Mouse (Mus musculus) bone marrow, adult 2 months (tissue): ENCODE results near the gene Tbce.

Experiments used
- CTCF ChIP-seq: fragments of 200-500 bp; IDR thresholded peaks from 2 replicates; pipeline ENCODE4 v1.5.1; 2011; ENCODE audit warnings: low read length, control low read depth; ENCODE audit not compliant: control insufficient read depth, insufficient read depth
- POLR2A ChIP-seq: fragments of 200-500 bp; IDR thresholded peaks from 2 replicates; pipeline ENCODE4 v1.6.1; 2011; ENCODE audit warnings: low read depth, mild to moderate bottlenecking, control low read depth, low read length, borderline replicate concordance; ENCODE audit not compliant: control insufficient read depth

DNA sequence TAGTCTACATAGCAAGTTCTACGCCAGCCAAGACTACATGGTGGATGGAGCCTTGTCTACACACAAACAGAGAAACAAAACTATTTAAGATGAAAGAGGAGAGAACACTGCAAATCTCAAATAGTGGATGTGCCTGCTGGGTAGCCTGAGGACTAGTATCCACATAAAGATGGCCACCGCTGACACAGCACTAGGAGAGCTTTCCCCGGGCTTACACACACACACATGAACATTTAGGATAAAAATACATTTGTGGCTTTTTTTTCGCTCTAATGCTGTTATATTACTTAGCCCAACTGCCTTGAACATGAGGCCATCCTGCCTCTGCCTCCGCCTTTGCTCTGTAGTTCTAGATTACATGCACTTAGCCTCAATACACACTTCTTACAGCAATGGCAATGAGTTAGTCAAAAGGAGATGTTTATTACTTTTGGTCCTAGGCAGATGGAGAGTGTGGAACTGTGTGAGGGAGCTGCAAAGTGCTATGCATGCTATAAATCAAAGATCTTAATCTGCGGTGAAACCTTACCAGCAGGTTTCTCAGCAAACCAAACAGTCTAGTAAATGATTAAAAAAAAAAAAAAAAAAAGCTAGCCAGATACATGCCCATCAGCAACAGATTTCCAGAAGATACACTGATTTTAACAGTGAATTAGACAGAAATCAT, 13.2 kb downstream of the Tbce start:
- TF ChIP-seq CTCF (no peak), POLR2A (no peak)
